Mouse (Mus musculus) gastrocnemius, adult 18-20 months (tissue): Measurements from ENCODE around the gene Ube2r2. TPM values are rescaled to one million over a fixed set of nuclear protein-coding genes. Genes with fewer than 3 reads are reported as not detected.
A peak's percentile ranks its signal among the peaks of the same experiment; 100 is the strongest.

Experiments
- DNase-seq: peaks from one replicate; pipeline ENCODE4 v3.0.0; 2021; ENCODE audit warnings: low spot score
- total RNA-seq, 2 experiments: library from RNA; stranded (reverse); gene quantifications; 2 replicates each; pipeline ENCODE4 v1.2.3; 2021

The Ube2r2 gene
- total RNA-seq, 2 experiments from 2014 or later = 154 to 205 TPM

- no peak for DNase-seq
Measured at GRCm38 (mm10) chr4:41116817-41117216, 18.7 kb upstream of the Ube2r2 start.

- DNase-seq = peak; percentile 59
Measured at GRCm38 (mm10) chr4:41118706-41119292, 16.7 kb upstream of the Ube2r2 start.

- peak; percentile 99 for DNase-seq
Measured at GRCm38 (mm10) chr4:41124180-41124951, 11.2 kb upstream of the Ube2r2 start, which contains the start of gene Nol6. Nol6 (minus strand) TSS chr4:41124455.

GRCm38 (mm10) chr4:41129406-41129805 lies 6.1 kb upstream of the Ube2r2 start:
- peak; percentile 78 for DNase-seq

GRCm38 (mm10) chr4:41129836-41130235 lies 5.7 kb upstream of the Ube2r2 start:
- no peak for DNase-seq

GRCm38 (mm10) chr4:41132471-41132870 lies 3.1 kb upstream of the Ube2r2 start:
- no peak for DNase-seq

GRCm38 (mm10) chr4:41133529-41134291 lies 1.8 kb upstream of the Ube2r2 start:
- DNase-seq = no peak

- peak; percentile 68 for DNase-seq
Measured at GRCm38 (mm10) chr4:41134935-41135710, 420 bp upstream of the Ube2r2 start.

- peak; percentile 43 for DNase-seq
Measured at GRCm38 (mm10) chr4:41136454-41136805, 887 bp downstream of the Ube2r2 start.

GRCm38 (mm10) chr4:41136811-41137210 lies 1.3 kb downstream of the Ube2r2 start:
- no peak for DNase-seq

- no peak for DNase-seq
Measured at GRCm38 (mm10) chr4:41140174-41140875, 4.8 kb downstream of the Ube2r2 start.

- no peak for DNase-seq
Measured at GRCm38 (mm10) chr4:41142601-41143000, 7.1 kb downstream of the Ube2r2 start.

GRCm38 (mm10) chr4:41149891-41150290 lies 14.3 kb downstream of the Ube2r2 start:
- DNase-seq = no peak

- DNase-seq = no peak
Measured at GRCm38 (mm10) chr4:41151186-41151585, 15.6 kb downstream of the Ube2r2 start.

- DNase-seq = no peak
Measured at GRCm38 (mm10) chr4:41153146-41153545, 17.6 kb downstream of the Ube2r2 start.

GRCm38 (mm10) chr4:41156961-41157360 lies 21.4 kb downstream of the Ube2r2 start:
- DNase-seq = no peak

GRCm38 (mm10) chr4:41158251-41158650 lies 22.7 kb downstream of the Ube2r2 start:
- no peak for DNase-seq

GRCm38 (mm10) chr4:41161232-41161631 lies 25.7 kb downstream of the Ube2r2 start:
- DNase-seq = no peak

GRCm38 (mm10) chr4:41164974-41165373 lies 29.4 kb downstream of the Ube2r2 start:
- no peak for DNase-seq

- DNase-seq = peak; percentile 74
Measured at GRCm38 (mm10) chr4:41165693-41166475, 30.3 kb downstream of the Ube2r2 start.
